Mouse (Mus musculus): ENCODE measurements around the gene Rbpms2. TPM values are rescaled to one million over a fixed set of nuclear protein-coding genes. Genes with fewer than 3 reads are reported as not detected.
A peak's percentile ranks its signal among the peaks of the same experiment; 100 is the strongest.

The Rbpms2 gene
- polyA plus RNA-seq, 1 experiment from 2014 or later: 125 TPM

DNA sequence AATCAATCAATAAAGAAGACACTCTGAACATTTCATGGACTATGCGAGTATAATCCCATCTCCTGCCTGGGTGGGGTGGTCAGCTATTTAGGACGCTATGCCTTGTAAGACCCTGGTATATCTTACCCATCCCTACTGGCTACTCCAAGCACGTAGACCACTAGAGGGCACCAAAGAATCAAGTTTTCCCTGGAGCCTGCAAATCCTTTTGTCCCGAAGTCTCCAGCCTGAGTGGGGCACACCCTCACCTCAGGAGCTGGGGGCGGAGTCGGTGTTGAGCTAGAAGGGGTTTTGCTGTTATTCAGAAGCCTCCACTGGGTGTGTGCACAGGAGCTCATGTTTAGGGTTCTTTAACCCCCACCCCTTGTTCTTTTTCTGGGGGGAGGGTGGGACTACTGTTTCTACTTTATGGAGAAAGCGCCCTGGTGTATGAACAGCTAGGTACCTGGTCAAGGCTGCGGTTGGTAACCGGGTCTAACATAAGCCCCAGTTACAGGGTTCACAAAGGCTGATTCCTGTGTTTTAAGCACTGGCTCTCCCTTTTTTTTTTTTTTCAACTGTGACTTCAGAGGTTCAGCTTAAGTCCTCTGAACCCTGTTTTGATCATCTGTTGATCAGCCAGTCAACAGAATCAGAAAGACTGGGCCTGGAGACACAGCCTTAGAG is 23.8 kb upstream of the Rbpms2 start:
- Histone ChIP-seq H3K4me3 (ENCODE audit: control insufficient read depth in 1 of 2, insufficient read depth in 1 of 2, low read depth in 1 of 2, low read length in 2 of 2) (peak overlapping the region in 1 of 2 experiments; percentile 8; a peak in 1 of 4 replicates), H3K4me2 (ENCODE audit: low read length) (peak overlapping the region; percentile 53)

DNA sequence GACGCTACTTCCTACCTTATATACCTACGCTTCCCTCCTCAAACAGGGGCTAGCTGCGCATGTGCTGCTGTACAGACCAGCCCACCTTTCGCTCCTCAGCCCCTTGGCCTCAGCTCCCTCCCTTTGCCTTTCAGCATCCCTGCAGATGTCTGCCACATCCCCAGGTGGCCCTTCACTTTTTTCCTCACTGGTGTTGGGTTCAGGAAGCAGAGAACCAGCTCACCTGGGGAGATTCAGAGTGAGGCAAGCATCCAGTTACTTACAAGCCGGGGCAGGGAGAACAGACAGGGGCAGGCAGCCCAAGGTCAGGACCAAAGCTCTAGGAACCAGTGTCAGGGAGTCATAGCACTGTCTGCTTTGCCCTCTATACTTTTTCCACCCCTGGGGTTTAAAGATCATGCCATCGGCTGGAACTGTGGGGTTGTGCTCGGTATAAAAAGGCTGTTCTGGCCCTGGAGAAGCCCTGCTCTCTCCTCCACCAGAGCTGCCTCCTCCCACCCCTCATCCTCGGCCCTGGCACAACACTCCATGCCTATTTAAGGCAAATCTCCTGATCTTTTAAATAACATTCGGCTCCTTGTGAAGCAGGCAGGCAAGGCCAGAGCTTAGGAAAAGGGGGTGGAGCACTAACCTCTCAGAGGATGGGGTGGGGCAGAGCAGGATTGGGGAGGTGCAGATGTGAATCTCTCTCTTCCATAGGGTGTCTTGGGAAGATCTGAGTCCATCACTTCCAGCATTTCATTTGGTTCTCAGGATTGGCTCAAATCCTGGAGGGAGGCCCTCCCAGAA is 22.9 kb upstream of the Rbpms2 start:
- H3K27me3 ChIP-seq (ENCODE audit: control insufficient read depth, insufficient read depth, low read length): no peaks in the 10 kb centered on the region
- ATAC-seq (ENCODE audit: insufficient number of reproducible peaks, insufficient read depth, low FRiP score, low read depth): no peak
- 43% methylated on average over 9 of the region's 9 CpGs for WGBS
- H3K27ac ChIP-seq (replicated peaks in 1 of 2; ENCODE audit: control insufficient read depth in 1 of 2, insufficient read depth in 1 of 2, low read depth in 2 of 2, low read length in 2 of 2): peak overlapping the region in 1 of 2 experiments; percentile 4; a peak in 1 of 4 replicates
- no peaks in the 10 kb centered on the region for H3K36me3 ChIP-seq (ENCODE audit: control insufficient read depth, insufficient read depth, low read length)
- H3K4me2 ChIP-seq (ENCODE audit: low read length): no peak overlapping the region
- H3K4me3 ChIP-seq (ENCODE audit: control insufficient read depth in 1 of 2, insufficient read depth in 1 of 2, low read depth in 1 of 2, low read length in 2 of 2): no peak overlapping the region
- peaks cover 14 to 15% of the 10 kb centered on the region in 2 experiments; a peak in 3 of 4 replicates for H3K4me1 ChIP-seq (ENCODE audit: control insufficient read depth in 2 of 2, insufficient read depth in 2 of 2, low read length in 2 of 2)
- no peaks in the 10 kb centered on the region for H3K9me3 ChIP-seq (ENCODE audit: control insufficient read depth, low read length)
- H3K9ac ChIP-seq (ENCODE audit: low read length): no peak overlapping the region; the same call in none of the 2 replicates

More for the DNA sequence above, 23.8 kb upstream of the Rbpms2 start:
- no peak overlapping the region for H3K27ac ChIP-seq (replicated peaks in 1 of 2; ENCODE audit: control insufficient read depth in 1 of 2, insufficient read depth in 1 of 2, low read depth in 2 of 2, low read length in 2 of 2)
- no peaks in the 10 kb centered on the region for H3K27me3 ChIP-seq (ENCODE audit: control insufficient read depth, insufficient read depth, low read length)
- no peaks in the 10 kb centered on the region for H3K36me3 ChIP-seq (ENCODE audit: control insufficient read depth, insufficient read depth, low read length)
- H3K9me3 ChIP-seq (ENCODE audit: control insufficient read depth, low read length): no peaks in the 10 kb centered on the region
- peak; percentile 65 for ATAC-seq (ENCODE audit: insufficient number of reproducible peaks, insufficient read depth, low FRiP score, low read depth)
- 4% methylated on average over 9 of the region's 9 CpGs for WGBS
- peaks cover 14 to 15% of the 10 kb centered on the region in 2 experiments; a peak in 3 of 4 replicates for H3K4me1 ChIP-seq (ENCODE audit: control insufficient read depth in 2 of 2, insufficient read depth in 2 of 2, low read length in 2 of 2)
- H3K9ac ChIP-seq (ENCODE audit: low read length): peak overlapping the region; percentile 36; the same call in 1 of the 2 replicates

DNA sequence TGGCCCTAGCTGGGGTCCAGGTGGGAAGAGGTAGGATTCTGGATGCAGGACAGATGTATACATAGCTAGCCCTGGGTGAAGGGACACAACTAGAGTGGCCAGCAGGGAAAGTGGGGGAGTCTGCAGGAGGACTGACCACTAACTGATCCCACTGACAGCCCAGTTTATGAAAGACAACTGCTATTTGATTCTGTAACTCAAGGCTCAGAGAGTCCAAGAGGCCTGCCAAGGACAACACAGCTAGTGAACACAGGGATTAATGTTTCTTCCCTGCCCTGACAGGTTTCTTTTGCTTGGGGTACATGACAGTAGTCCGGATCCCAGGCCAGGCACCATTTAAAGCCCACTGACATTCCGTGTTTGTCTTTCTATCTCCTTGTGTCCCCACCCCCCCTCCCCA is 22.3 kb upstream of the Rbpms2 start:
- no peak overlapping the region for H3K27ac ChIP-seq (replicated peaks in 1 of 2; ENCODE audit: control insufficient read depth in 1 of 2, insufficient read depth in 1 of 2, low read depth in 2 of 2, low read length in 2 of 2)
- ATAC-seq (ENCODE audit: insufficient number of reproducible peaks, insufficient read depth, low FRiP score, low read depth): no peak

DNA sequence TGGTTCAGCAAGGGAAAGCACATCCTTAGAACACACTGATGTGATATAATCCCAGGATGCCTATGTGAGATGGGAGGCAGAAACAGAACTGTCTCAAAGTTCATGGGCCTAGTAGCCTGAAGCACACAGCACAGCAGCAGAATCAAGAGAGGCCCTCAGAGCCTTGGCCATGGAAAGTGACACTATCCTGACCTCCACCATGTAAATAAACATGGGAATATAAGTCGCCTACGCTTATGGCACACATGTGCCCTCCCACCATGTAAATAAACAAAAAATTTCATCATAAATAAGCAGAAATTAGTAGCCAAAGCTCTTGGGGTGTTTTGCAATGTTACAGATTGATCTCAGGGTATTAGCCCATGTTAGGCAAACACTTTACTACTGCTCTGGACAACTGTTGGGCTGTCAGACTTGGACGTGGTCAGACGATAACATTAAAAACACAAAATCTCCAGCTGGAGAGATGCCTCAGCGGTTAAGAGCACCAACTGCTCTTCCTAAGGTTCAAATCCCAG is 17.4 kb upstream of the Rbpms2 start:
- 82% methylated on average over 5 of the region's 5 CpGs for whole genome bisulfite sequencing
- Histone ChIP-seq H3K4me1 (ENCODE audit: control insufficient read depth in 2 of 2, insufficient read depth in 2 of 2, low read length in 2 of 2) (peaks cover 7 to 17% of the 10 kb centered on the region in 2 experiments), H3K27ac (replicated peaks in 1 of 2; ENCODE audit: control insufficient read depth in 1 of 2, insufficient read depth in 1 of 2, low read depth in 2 of 2, low read length in 2 of 2) (no peak overlapping the region), H3K4me2 (ENCODE audit: low read length) (no peak overlapping the region), H3K36me3 (ENCODE audit: control insufficient read depth, insufficient read depth, low read length) (no peaks in the 10 kb centered on the region), H3K9me3 (ENCODE audit: control insufficient read depth, low read length) (no peaks in the 10 kb centered on the region), H3K4me3 (ENCODE audit: control insufficient read depth in 1 of 2, insufficient read depth in 1 of 2, low read depth in 1 of 2, low read length in 2 of 2) (no peak overlapping the region), H3K9ac (ENCODE audit: low read length) (no peak overlapping the region), H3K27me3 (ENCODE audit: control insufficient read depth, insufficient read depth, low read length) (no peaks in the 10 kb centered on the region)
- ATAC-seq (ENCODE audit: insufficient number of reproducible peaks, insufficient read depth, low FRiP score, low read depth): no peak

More for the DNA sequence above, 22.3 kb upstream of the Rbpms2 start:
- H3K4me2 ChIP-seq (ENCODE audit: low read length): no peak overlapping the region
- H3K36me3 ChIP-seq (ENCODE audit: control insufficient read depth, insufficient read depth, low read length): no peaks in the 10 kb centered on the region
- H3K4me3 ChIP-seq (ENCODE audit: control insufficient read depth in 1 of 2, insufficient read depth in 1 of 2, low read depth in 1 of 2, low read length in 2 of 2): no peak overlapping the region
- H3K4me1 ChIP-seq (ENCODE audit: control insufficient read depth in 2 of 2, insufficient read depth in 2 of 2, low read length in 2 of 2): peaks cover 14 to 15% of the 10 kb centered on the region in 2 experiments; a peak in 3 of 4 replicates
- no peaks in the 10 kb centered on the region for H3K27me3 ChIP-seq (ENCODE audit: control insufficient read depth, insufficient read depth, low read length)
- no peak overlapping the region for H3K9ac ChIP-seq (ENCODE audit: low read length)
- no peaks in the 10 kb centered on the region for H3K9me3 ChIP-seq (ENCODE audit: control insufficient read depth, low read length)
- 14% methylated on average over 2 of the region's 2 CpGs for WGBS

DNA sequence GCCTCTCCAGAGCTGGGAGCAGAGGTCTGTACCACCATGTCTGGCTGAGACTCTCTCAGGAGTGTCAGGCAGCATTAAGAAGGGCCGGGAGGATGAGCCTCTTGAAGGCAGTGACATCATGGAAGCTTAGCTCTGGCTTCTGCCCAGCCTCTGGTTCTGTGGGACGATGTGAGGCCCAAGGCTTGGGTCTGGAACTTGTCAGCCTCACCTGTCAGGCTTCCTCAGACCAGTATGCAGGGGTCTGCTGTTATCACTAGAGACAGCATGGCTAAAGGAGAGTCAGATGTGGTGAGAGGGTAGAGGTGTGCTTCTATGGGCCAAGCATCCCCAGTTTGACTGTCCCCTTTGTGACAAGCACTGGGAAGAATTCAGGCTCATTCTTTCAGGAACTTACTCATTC is 16.4 kb upstream of the Rbpms2 start:
- WGBS: 5% methylated on average over 2 of the region's 2 CpGs
- no peak overlapping the region for H3K4me2 ChIP-seq (ENCODE audit: low read length)
- H3K27me3 ChIP-seq (ENCODE audit: control insufficient read depth, insufficient read depth, low read length): no peaks in the 10 kb centered on the region
- H3K36me3 ChIP-seq (ENCODE audit: control insufficient read depth, insufficient read depth, low read length): no peaks in the 10 kb centered on the region
- H3K9me3 ChIP-seq (ENCODE audit: control insufficient read depth, low read length): no peaks in the 10 kb centered on the region
- H3K9ac ChIP-seq (ENCODE audit: low read length): no peak overlapping the region
- H3K4me3 ChIP-seq (ENCODE audit: control insufficient read depth in 1 of 2, insufficient read depth in 1 of 2, low read depth in 1 of 2, low read length in 2 of 2): no peak overlapping the region
- peak overlapping the region; percentile 64 to 75 for H3K27ac ChIP-seq (replicated peaks in 1 of 2; ENCODE audit: control insufficient read depth in 1 of 2, insufficient read depth in 1 of 2, low read depth in 2 of 2, low read length in 2 of 2)
- ATAC-seq (ENCODE audit: insufficient number of reproducible peaks, insufficient read depth, low FRiP score, low read depth): peak; percentile 87
- H3K4me1 ChIP-seq (ENCODE audit: control insufficient read depth in 2 of 2, insufficient read depth in 2 of 2, low read length in 2 of 2): peaks cover 6 to 12% of the 10 kb centered on the region in 2 experiments

DNA sequence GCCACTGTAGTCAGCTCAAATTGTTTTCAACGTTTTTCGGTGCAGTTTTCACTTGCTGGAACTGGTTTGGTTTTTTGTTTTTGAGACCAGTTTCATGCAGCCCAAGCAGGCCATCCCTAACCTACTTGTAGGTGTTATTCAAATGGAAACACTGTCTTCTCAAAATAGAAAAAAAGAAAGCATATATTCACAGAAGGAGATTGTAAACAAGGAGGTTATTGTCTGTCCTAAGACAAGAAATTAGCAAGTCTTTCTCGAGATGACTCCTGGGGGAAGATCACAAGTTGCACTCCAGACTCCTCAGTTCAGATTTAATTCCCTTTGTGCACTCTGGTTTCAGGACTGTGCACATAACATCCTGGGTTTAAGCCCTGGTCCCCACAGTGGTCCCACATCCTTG is 10.1 kb upstream of the Rbpms2 start:
- no peak for ATAC-seq (ENCODE audit: insufficient number of reproducible peaks, insufficient read depth, low FRiP score, low read depth)
- WGBS: 63% methylated on average over 3 of the region's 3 CpGs

DNA sequence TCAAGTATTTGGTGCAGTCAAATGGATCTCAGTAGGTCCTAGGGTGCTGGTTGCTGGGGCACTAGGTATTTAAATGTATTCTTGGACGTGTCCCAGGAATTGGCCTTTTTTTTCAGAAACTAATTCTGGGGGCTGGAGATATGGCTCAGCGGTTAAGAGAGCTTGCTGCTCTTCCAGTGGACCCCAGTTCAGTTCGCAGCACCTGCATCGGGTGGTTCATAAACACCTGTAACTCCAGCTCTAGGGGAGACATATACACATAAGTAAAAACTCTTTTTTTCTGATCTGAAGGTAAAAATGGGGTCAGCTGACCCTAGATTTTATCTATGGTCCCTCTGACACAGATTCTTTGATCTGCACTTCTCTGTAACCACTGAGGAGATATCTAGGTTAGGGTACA is 8.3 kb upstream of the Rbpms2 start:
- no peaks in the 10 kb centered on the region for H3K27me3 ChIP-seq (ENCODE audit: control insufficient read depth, insufficient read depth, low read length)
- H3K36me3 ChIP-seq (ENCODE audit: control insufficient read depth, insufficient read depth, low read length): no peaks in the 10 kb centered on the region
- no peak for ATAC-seq (ENCODE audit: insufficient number of reproducible peaks, insufficient read depth, low FRiP score, low read depth)
- no peak overlapping the region for H3K27ac ChIP-seq (replicated peaks in 1 of 2; ENCODE audit: control insufficient read depth in 1 of 2, insufficient read depth in 1 of 2, low read depth in 2 of 2, low read length in 2 of 2)
- no peak overlapping the region for H3K4me2 ChIP-seq (ENCODE audit: low read length)
- 87% methylated on average over 4 of the region's 4 CpGs for WGBS
- H3K4me3 ChIP-seq (ENCODE audit: control insufficient read depth in 1 of 2, insufficient read depth in 1 of 2, low read depth in 1 of 2, low read length in 2 of 2): no peak overlapping the region
- H3K4me1 ChIP-seq (ENCODE audit: control insufficient read depth in 2 of 2, insufficient read depth in 2 of 2, low read length in 2 of 2): no peaks in the 10 kb centered on the region
- H3K9me3 ChIP-seq (ENCODE audit: control insufficient read depth, low read length): no peaks in the 10 kb centered on the region
- H3K9ac ChIP-seq (ENCODE audit: low read length): no peak overlapping the region

More for the DNA sequence above, 10.1 kb upstream of the Rbpms2 start:
- Histone ChIP-seq H3K27me3 (ENCODE audit: control insufficient read depth, insufficient read depth, low read length) (no peaks in the 10 kb centered on the region), H3K9me3 (ENCODE audit: control insufficient read depth, low read length) (no peaks in the 10 kb centered on the region), H3K27ac (replicated peaks in 1 of 2; ENCODE audit: control insufficient read depth in 1 of 2, insufficient read depth in 1 of 2, low read depth in 2 of 2, low read length in 2 of 2) (no peak overlapping the region), H3K36me3 (ENCODE audit: control insufficient read depth, insufficient read depth, low read length) (no peaks in the 10 kb centered on the region), H3K9ac (ENCODE audit: low read length) (no peak overlapping the region), H3K4me1 (ENCODE audit: control insufficient read depth in 2 of 2, insufficient read depth in 2 of 2, low read length in 2 of 2) (no peaks in the 10 kb centered on the region), H3K4me3 (ENCODE audit: control insufficient read depth in 1 of 2, insufficient read depth in 1 of 2, low read depth in 1 of 2, low read length in 2 of 2) (no peak overlapping the region), H3K4me2 (ENCODE audit: low read length) (no peak overlapping the region)
